Mouse (Mus musculus): ENCODE measurements around the gene Cit. TPM values are rescaled to one million over a fixed set of nuclear protein-coding genes. Genes with fewer than 3 reads are reported as not detected.

The Cit gene
- polyA plus RNA-seq (2014; fragmentation: Illumina TruSeq; extraction: RNeasy Lipid Tissue Mini Kit (QIAGEN cat#74804); ENCODE audit: low read depth, low replicate concordance): 0.50 TPM

GRCm38 (mm10) chr5:115844766-115845634 is at the start of gene Cit:
Cit (plus strand) TSS chr5:115845278.

DNA sequence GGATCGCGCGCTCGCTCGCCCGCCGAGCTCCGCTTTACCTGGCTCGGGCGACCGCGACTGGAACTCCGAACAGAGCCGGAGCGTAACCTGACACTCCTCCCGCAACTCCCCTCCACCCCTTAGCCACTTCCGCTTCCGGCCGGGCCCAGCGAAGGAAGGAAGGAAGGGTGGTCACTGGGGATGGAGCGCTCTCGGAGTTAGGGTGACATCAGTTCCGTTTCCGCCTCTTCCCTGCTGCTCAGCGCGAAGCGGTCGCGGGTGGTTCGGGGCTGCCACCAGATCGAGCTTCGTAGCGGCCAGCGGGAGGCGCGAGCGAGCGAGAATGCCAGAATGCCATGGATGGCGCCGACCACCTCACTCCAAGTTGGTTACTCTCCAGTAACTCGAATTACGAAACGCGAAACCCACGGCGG is 179.3 kb downstream of the Cit start, which contains the start of gene Prkab1:
Gene Prkab1, minus strand, starts transcription at position 182 of the 413 bp plus-strand sequence.

Other genes starting within 250 kb of the Cit start
- gene Rab35, start 213.4 kb upstream of the Cit start, polyA plus RNA-seq (2014; fragmentation: Illumina TruSeq; extraction: RNeasy Lipid Tissue Mini Kit (QIAGEN cat#74804); ENCODE audit: low read depth, low replicate concordance): 5.1 TPM
- gene Bicdl1, start 113.7 kb upstream of the Cit start, polyA plus RNA-seq (2014; fragmentation: Illumina TruSeq; extraction: RNeasy Lipid Tissue Mini Kit (QIAGEN cat#74804); ENCODE audit: low read depth, low replicate concordance): 0.24 TPM
- 9.4 TPM for gene Prkab1, start 179.2 kb downstream of the Cit start, polyA plus RNA-seq (2014; fragmentation: Illumina TruSeq; extraction: RNeasy Lipid Tissue Mini Kit (QIAGEN cat#74804); ENCODE audit: low read depth, low replicate concordance)
- gene Tmem233, start 238.0 kb downstream of the Cit start, polyA plus RNA-seq (2014; fragmentation: Illumina TruSeq; extraction: RNeasy Lipid Tissue Mini Kit (QIAGEN cat#74804); ENCODE audit: low read depth, low replicate concordance): not detected